Mouse (Mus musculus): ENCODE measurements around the gene Gm9603.
"Not testable (repeated sequence)": the region's sequence is repeated elsewhere in the genome, so short reads cannot be mapped to it uniquely, and the experiment has no call there.

Gm9603 gene

DNA sequence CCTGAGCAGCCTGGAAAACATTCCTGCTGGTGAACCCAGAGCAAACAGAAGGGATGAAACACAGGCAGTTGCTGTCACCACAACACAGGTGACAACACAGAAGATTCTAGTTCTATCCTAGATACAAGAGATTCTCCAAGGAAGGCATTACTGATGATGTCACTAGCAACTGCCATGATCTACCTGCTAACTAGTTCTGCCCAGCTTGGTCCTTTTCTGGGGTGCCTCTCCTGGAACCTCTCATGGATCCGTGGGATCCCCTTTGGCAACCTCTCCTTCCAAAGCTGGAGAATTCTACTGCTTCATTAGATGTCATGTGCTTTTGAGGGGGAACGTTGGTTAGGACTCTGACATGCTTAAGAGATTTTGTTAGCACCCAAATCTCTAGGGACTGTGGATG lies at the start of gene Gm9603:
Gene Gm9603 (minus strand): TSS at position 101 of the 400 bp plus-strand sequence.
- in situ Hi-C loops (cut with MboI): not testable (repeated sequence)

DNA sequence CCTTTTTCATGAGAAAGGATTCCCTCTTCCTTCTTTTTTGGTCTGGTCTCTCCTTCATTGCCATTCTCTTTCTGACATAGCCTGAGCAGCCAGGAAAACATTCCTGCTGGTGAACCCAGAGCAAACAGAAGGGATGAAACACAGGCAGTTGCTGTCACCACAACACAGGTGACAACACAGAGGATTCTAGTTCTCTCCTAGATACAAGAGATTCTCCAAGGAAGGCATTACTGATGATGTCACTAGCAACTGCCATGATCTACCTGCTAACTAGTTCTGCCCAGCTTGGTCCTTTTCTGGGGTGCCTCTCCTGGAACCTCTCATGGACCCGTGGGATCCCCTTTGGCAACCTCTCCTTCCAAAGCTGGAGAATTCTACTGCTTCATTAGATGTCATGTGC lies 54.3 kb downstream of the Gm9603 start, which contains the start of gene Gm8265:
Gene Gm8265 (minus strand): TSS at position 101 of the 400 bp plus-strand sequence.
- in situ Hi-C loops (cut with MboI): not testable (repeated sequence)
